Mouse (Mus musculus): Measurements from ENCODE around the gene Txlna. TPM values are rescaled to one million over a fixed set of nuclear protein-coding genes. Genes with fewer than 3 reads are reported as not detected.
A peak's percentile ranks its signal among the peaks of the same experiment; 100 is the strongest.

The Txlna gene
- polyA plus RNA-seq, 2 experiments = 80.3 to 108 TPM

- 72% methylated on average over 8 of the region's 8 CpGs for WGBS
- Histone ChIP-seq H3K4me3 (replicated peaks; ENCODE audit: low read length) (no peak overlapping the region), H3K4me1 (ENCODE audit: control insufficient read depth, insufficient read depth, low read length) (peaks cover 26% of the 10 kb centered on the region), H3K27me3 (ENCODE audit: control insufficient read depth, insufficient read depth, low read length) (no peaks in the 10 kb centered on the region), H3K9ac (ENCODE audit: low read depth, low read length, severe bottlenecking) (no peak overlapping the region), H3K27ac (replicated peaks; ENCODE audit: low read depth, low read length) (no peak overlapping the region), H3K4me2 (replicated peaks; ENCODE audit: low read depth, low read length, severe bottlenecking) (no peak overlapping the region; the same call in 1 of the 2 replicates), H3K9me3 (ENCODE audit: control insufficient read depth, low read length) (no peaks in the 10 kb centered on the region), H3K36me3 (ENCODE audit: control insufficient read depth, insufficient read depth, low read length) (peaks cover 4% of the 10 kb centered on the region)
- no peak for ATAC-seq (ENCODE audit: low FRiP score, low read depth)
- DNase-seq (ENCODE audit: low spot score) = no peak
- TF ChIP-seq POLR2A (IDR thresholded peaks at IDR 0.05; ENCODE audit: borderline replicate concordance, extremely low read depth, insufficient read depth, insufficient read length) = no peak
Observed at GRCm38 (mm10) chr4:129621283-129621841, 19.5 kb downstream of the Txlna start.

GRCm38 (mm10) chr4:129620419-129621282 is 20.2 kb downstream of the Txlna start:
- Histone ChIP-seq H3K27ac (replicated peaks; ENCODE audit: low read depth, low read length) (no peak overlapping the region), H3K4me3 (replicated peaks; ENCODE audit: low read length) (no peak overlapping the region), H3K4me1 (ENCODE audit: control insufficient read depth, insufficient read depth, low read length) (peaks cover 25% of the 10 kb centered on the region), H3K36me3 (ENCODE audit: control insufficient read depth, insufficient read depth, low read length) (peaks cover 7% of the 10 kb centered on the region), H3K9ac (ENCODE audit: low read depth, low read length, severe bottlenecking) (no peak overlapping the region), H3K4me2 (replicated peaks; ENCODE audit: low read depth, low read length, severe bottlenecking) (no peak overlapping the region; the same call in 1 of the 2 replicates), H3K9me3 (ENCODE audit: control insufficient read depth, low read length) (no peaks in the 10 kb centered on the region), H3K27me3 (ENCODE audit: control insufficient read depth, insufficient read depth, low read length) (no peaks in the 10 kb centered on the region)
- TF ChIP-seq POLR2A (IDR thresholded peaks at IDR 0.05; ENCODE audit: borderline replicate concordance, extremely low read depth, insufficient read depth, insufficient read length) = no peak
- 86% methylated on average over 11 of the region's 11 CpGs for WGBS
- no peak for DNase-seq (ENCODE audit: low spot score)
- no peak for ATAC-seq (ENCODE audit: low FRiP score, low read depth)

GRCm38 (mm10) chr4:129618786-129619691 is 21.8 kb downstream of the Txlna start, which contains the start of gene Iqcc:
Gene Iqcc, minus strand, starts transcription at chr4:129619099.
- peak; percentile 91; the same call in 1 of the 2 replicates for TF ChIP-seq POLR2A (IDR thresholded peaks at IDR 0.05; ENCODE audit: borderline replicate concordance, extremely low read depth, insufficient read depth, insufficient read length)
- Histone ChIP-seq H3K4me3 (replicated peaks; ENCODE audit: low read length) (peak within 1 kb of the TSS; percentile 69), H3K9ac (ENCODE audit: low read depth, low read length, severe bottlenecking) (peak within 1 kb of the TSS; percentile 77), H3K27me3 (ENCODE audit: control insufficient read depth, insufficient read depth, low read length) (no peaks in the 10 kb centered on the region), H3K4me2 (replicated peaks; ENCODE audit: low read depth, low read length, severe bottlenecking) (peak within 1 kb of the TSS; percentile 87), H3K27ac (replicated peaks; ENCODE audit: low read depth, low read length) (peak within 1 kb of the TSS; percentile 83), H3K4me1 (ENCODE audit: control insufficient read depth, insufficient read depth, low read length) (peaks cover 14% of the 10 kb centered on the region), H3K9me3 (ENCODE audit: control insufficient read depth, low read length) (no peaks in the 10 kb centered on the region), H3K36me3 (ENCODE audit: control insufficient read depth, insufficient read depth, low read length) (peaks cover 8% of the 10 kb centered on the region)
- DNase-seq (ENCODE audit: low spot score) (peak; percentile 92), ATAC-seq (ENCODE audit: low FRiP score, low read depth) (peak; percentile 90)
- WGBS = 4% methylated on average over 42 of the region's 44 CpGs

- no peak for TF ChIP-seq POLR2A (IDR thresholded peaks at IDR 0.05; ENCODE audit: borderline replicate concordance, extremely low read depth, insufficient read depth, insufficient read length)
- Histone ChIP-seq H3K4me1 (ENCODE audit: control insufficient read depth, insufficient read depth, low read length) (peaks cover 14% of the 10 kb centered on the region), H3K9me3 (ENCODE audit: control insufficient read depth, low read length) (no peaks in the 10 kb centered on the region), H3K36me3 (ENCODE audit: control insufficient read depth, insufficient read depth, low read length) (peaks cover 8% of the 10 kb centered on the region), H3K27me3 (ENCODE audit: control insufficient read depth, insufficient read depth, low read length) (no peaks in the 10 kb centered on the region), H3K4me3 (replicated peaks; ENCODE audit: low read length) (peak overlapping the region; percentile 69), H3K4me2 (replicated peaks; ENCODE audit: low read depth, low read length, severe bottlenecking) (peak overlapping the region; percentile 87), H3K27ac (replicated peaks; ENCODE audit: low read depth, low read length) (no peak overlapping the region), H3K9ac (ENCODE audit: low read depth, low read length, severe bottlenecking) (peak overlapping the region; percentile 77; the same call in 1 of the 2 replicates)
- ATAC-seq (ENCODE audit: low FRiP score, low read depth) (no peak), DNase-seq (ENCODE audit: low spot score) (no peak)
- whole genome bisulfite sequencing = 94% methylated on average over 5 of the region's 5 CpGs
Observed at GRCm38 (mm10) chr4:129618031-129618430, 22.8 kb downstream of the Txlna start.
